Mouse (Mus musculus): ENCODE measurements at regions not wholly inside any gene's neighbourhood (a gene's known extent, or its start where the extent isn't known, plus 50 kb on each side); places are given as distances from the start of the nearest gene placed in this dataset.

- DNase-seq = no peak
Observed at GRCm38 (mm10) chr2:43455158-43455873, 99.8 kb upstream of the Kynu start.

GRCm38 (mm10) chr2:43469161-43469560 lies 86.0 kb upstream of the Kynu start:
- no peak for DNase-seq

- no peak for DNase-seq
Observed at GRCm38 (mm10) chr2:43469893-43470292, 85.2 kb upstream of the Kynu start.

- DNase-seq = no peak
Observed at GRCm38 (mm10) chr2:43478494-43478893, 76.6 kb upstream of the Kynu start.

GRCm38 (mm10) chr2:43479871-43480270 lies 75.3 kb upstream of the Kynu start:
- DNase-seq = no peak
